In genomic region chr14:20347441-20347990, GRCm38 (mm10) we compare ENCODE assay signal across 7 mouse cellular contexts. TPM values are rescaled to one million over a fixed set of nuclear protein-coding genes. Genes with fewer than 3 reads are reported as not detected.
DNase-seq lines count a peak whose midpoint lies in the region; ATAC-seq and TF ChIP-seq lines count a peak whose summit lies in the region.

No protein-coding gene starts in this region.

- no peak for DNase-seq in neural tube, embryonic 11.5 days (ENCODE audit: low spot score)
- no peak for DNase-seq in neural tube, embryonic 10.5 days (ENCODE audit: extremely low spot score, low spot score)
- no peak for DNase-seq in T-cell, adult 2 months (ENCODE audit: low spot score)
- no peak for DNase-seq in gastrocnemius, postnatal 25 days

- 6% methylated on average over 15 of the region's 15 CpGs for WGBS in neural tube, embryonic 11.5 days
- WGBS in intestine, postnatal 0 days = 2% methylated on average over 15 of the region's 15 CpGs
- WGBS in neural tube, embryonic 13.5 days = 4% methylated on average over 15 of the region's 15 CpGs

- H3K4me3 ChIP-seq in neural tube, embryonic 11.5 days (ENCODE audit: low read depth, low read length) = peak overlapping the region; percentile 84
- H3K4me3 ChIP-seq in erythroblast, embryonic 14.5 days (replicated peaks) = peak overlapping the region; percentile 97
- H3K4me3 ChIP-seq in intestine, postnatal 0 days (ENCODE audit: low read depth, low read length) = peak overlapping the region; percentile 62
- H3K4me3 ChIP-seq in neural tube, embryonic 13.5 days = peak overlapping the region; percentile 74

- peak overlapping the region; percentile 95 for H3K9ac ChIP-seq in neural tube, embryonic 11.5 days (ENCODE audit: low read length)
- peak overlapping the region; percentile 88 for H3K9ac ChIP-seq in intestine, postnatal 0 days (ENCODE audit: low read depth, low read length)
- H3K9ac ChIP-seq in neural tube, embryonic 13.5 days = peak overlapping the region; percentile 87

- peaks cover 5% of the 10 kb centered on the region; the same call in 1 of the 2 replicates for H3K36me3 ChIP-seq in neural tube, embryonic 11.5 days (ENCODE audit: control insufficient read depth, insufficient read depth, low read length)
- H3K36me3 ChIP-seq in erythroblast, embryonic 14.5 days (ENCODE audit: control insufficient read depth) = peaks cover 33% of the 10 kb centered on the region
- H3K36me3 ChIP-seq in intestine, postnatal 0 days (ENCODE audit: control insufficient read depth, insufficient read depth) = peaks cover 21% of the 10 kb centered on the region
- H3K36me3 ChIP-seq in neural tube, embryonic 13.5 days = peaks cover 36% of the 10 kb centered on the region

- peak; percentile 27 for ATAC-seq in neural tube, embryonic 11.5 days (ENCODE audit: insufficient read depth, low FRiP score, low TSS enrichment)
- ATAC-seq in intestine, postnatal 0 days = peak; percentile 60
- ATAC-seq in neural tube, embryonic 13.5 days (ENCODE audit: low read depth) = peak; percentile 83

- no peaks in the 10 kb centered on the region for H3K27me3 ChIP-seq in neural tube, embryonic 11.5 days (ENCODE audit: control insufficient read depth, insufficient read depth, low read length)
- no peaks in the 10 kb centered on the region for H3K27me3 ChIP-seq in erythroblast, embryonic 14.5 days (ENCODE audit: control insufficient read depth)
- no peaks in the 10 kb centered on the region for H3K27me3 ChIP-seq in intestine, postnatal 0 days (replicated peaks; ENCODE audit: control insufficient read depth, insufficient read depth, low read length)
- H3K27me3 ChIP-seq in neural tube, embryonic 13.5 days = no peaks in the 10 kb centered on the region

- H3K27ac ChIP-seq in neural tube, embryonic 11.5 days (ENCODE audit: low read depth, low read length) = no peak overlapping the region
- peak overlapping the region; percentile 94 for H3K27ac ChIP-seq in intestine, postnatal 0 days (ENCODE audit: low read depth, low read length)
- peak overlapping the region; percentile 94 for H3K27ac ChIP-seq in neural tube, embryonic 13.5 days (replicated peaks)

- TF ChIP-seq CTCF in intestine, postnatal 0 days (IDR thresholded peaks at IDR 0.05; ENCODE audit: low read depth) = no peak

- H3K9me3 ChIP-seq in neural tube, embryonic 11.5 days (ENCODE audit: control insufficient read depth, low read length) = no peaks in the 10 kb centered on the region
- no peaks in the 10 kb centered on the region for H3K9me3 ChIP-seq in erythroblast, embryonic 14.5 days (ENCODE audit: control insufficient read depth, low read length)
- no peaks in the 10 kb centered on the region for H3K9me3 ChIP-seq in intestine, postnatal 0 days (ENCODE audit: control insufficient read depth)
- H3K9me3 ChIP-seq in neural tube, embryonic 13.5 days = no peaks in the 10 kb centered on the region

- peaks cover 2% of the 10 kb centered on the region; the same call in 1 of the 2 replicates for H3K4me1 ChIP-seq in neural tube, embryonic 11.5 days (ENCODE audit: control insufficient read depth, insufficient read depth, low read length)
- peaks cover 37% of the 10 kb centered on the region for H3K4me1 ChIP-seq in erythroblast, embryonic 14.5 days (ENCODE audit: control insufficient read depth)
- no peaks in the 10 kb centered on the region; the same call in 1 of the 2 replicates for H3K4me1 ChIP-seq in intestine, postnatal 0 days (replicated peaks; ENCODE audit: control insufficient read depth, insufficient read depth, low read length)
- H3K4me1 ChIP-seq in neural tube, embryonic 13.5 days (replicated peaks) = peaks cover 30% of the 10 kb centered on the region

- peak overlapping the region; percentile 76 for H3K4me2 ChIP-seq in neural tube, embryonic 11.5 days (ENCODE audit: low read depth)
- H3K4me2 ChIP-seq in intestine, postnatal 0 days (replicated peaks; ENCODE audit: low read depth) = peak overlapping the region; percentile 79
- H3K4me2 ChIP-seq in neural tube, embryonic 13.5 days = peak overlapping the region; percentile 82

RNA-seq across cellular contexts. Expression of gene Ecd, which starts 0.4 kb away (rescaled TPM):
- 68.5 and 71.6 TPM in 2 replicates for polyA plus RNA-seq in neural tube, embryonic 11.5 days (2014; fragmentation: Nextera tagmentation; extraction: Ambion mirVana)
- polyA plus RNA-seq in erythroblast, embryonic 14.5 days (2012) = 1.2 and 2.3 TPM in 2 replicates
- polyA plus RNA-seq in intestine, postnatal 0 days (2015; fragmentation: Nextera tagmentation; extraction: Ambion mirVana) = 13.5 and 15.5 TPM in 2 replicates
- 53.7 and 59.7 TPM in 2 replicates for polyA plus RNA-seq in neural tube, embryonic 13.5 days (2015; fragmentation: Nextera tagmentation; extraction: Ambion mirVana)
- total RNA-seq in gastrocnemius, postnatal 25 days (2021) = 10 to 100 TPM; 27.0 to 28.3 TPM

RNA-seq across cellular contexts. Expression of gene Fam149b, which starts 0.4 kb away (rescaled TPM):
- polyA plus RNA-seq in neural tube, embryonic 11.5 days (2014; fragmentation: Nextera tagmentation; extraction: Ambion mirVana) = 53.1 and 55.7 TPM in 2 replicates
- 1.1 TPM in 2 replicates for polyA plus RNA-seq in erythroblast, embryonic 14.5 days (2012)
- polyA plus RNA-seq in intestine, postnatal 0 days (2015; fragmentation: Nextera tagmentation; extraction: Ambion mirVana) = 12.8 and 13.2 TPM in 2 replicates
- 45.4 and 48.2 TPM in 2 replicates for polyA plus RNA-seq in neural tube, embryonic 13.5 days (2015; fragmentation: Nextera tagmentation; extraction: Ambion mirVana)
- 10 to 100 TPM; 19.7 to 20.8 TPM for total RNA-seq in gastrocnemius, postnatal 25 days (2021)

RNA-seq across cellular contexts. Expression of gene Dnajc9, which starts 41.2 kb away (rescaled TPM):
- 236 and 245 TPM in 2 replicates for polyA plus RNA-seq in neural tube, embryonic 11.5 days (2014; fragmentation: Nextera tagmentation; extraction: Ambion mirVana)
- 24.7 and 28.2 TPM in 2 replicates for polyA plus RNA-seq in erythroblast, embryonic 14.5 days (2012)
- polyA plus RNA-seq in intestine, postnatal 0 days (2015; fragmentation: Nextera tagmentation; extraction: Ambion mirVana) = 39.3 and 41.5 TPM in 2 replicates
- 109 and 122 TPM in 2 replicates for polyA plus RNA-seq in neural tube, embryonic 13.5 days (2015; fragmentation: Nextera tagmentation; extraction: Ambion mirVana)
- total RNA-seq in gastrocnemius, postnatal 25 days (2021) = 1 to 10 TPM; 9.1 to 9.3 TPM

RNA-seq across cellular contexts. Expression of gene Mrps16, which starts 45.9 kb away (rescaled TPM):
- 75.0 and 75.6 TPM in 2 replicates for polyA plus RNA-seq in neural tube, embryonic 11.5 days (2014; fragmentation: Nextera tagmentation; extraction: Ambion mirVana)
- 1.8 and 2.8 TPM in 2 replicates for polyA plus RNA-seq in erythroblast, embryonic 14.5 days (2012)
- polyA plus RNA-seq in intestine, postnatal 0 days (2015; fragmentation: Nextera tagmentation; extraction: Ambion mirVana) = 78.3 and 80.4 TPM in 2 replicates
- 67.1 and 70.1 TPM in 2 replicates for polyA plus RNA-seq in neural tube, embryonic 13.5 days (2015; fragmentation: Nextera tagmentation; extraction: Ambion mirVana)
- 10 to 100 TPM; 39.9 to 48.4 TPM for total RNA-seq in gastrocnemius, postnatal 25 days (2021)

RNA-seq across cellular contexts. Expression of gene Nudt13, which starts 53.0 kb away (rescaled TPM):
- polyA plus RNA-seq in neural tube, embryonic 11.5 days (2014; fragmentation: Nextera tagmentation; extraction: Ambion mirVana) = 6.2 and 8.1 TPM in 2 replicates
- polyA plus RNA-seq in erythroblast, embryonic 14.5 days (2012) = 0.10 and 0.13 TPM in 2 replicates
- 7.4 and 10.5 TPM in 2 replicates for polyA plus RNA-seq in intestine, postnatal 0 days (2015; fragmentation: Nextera tagmentation; extraction: Ambion mirVana)
- polyA plus RNA-seq in neural tube, embryonic 13.5 days (2015; fragmentation: Nextera tagmentation; extraction: Ambion mirVana) = 10.5 and 13.0 TPM in 2 replicates
- total RNA-seq in gastrocnemius, postnatal 25 days (2021) = 10 to 100 TPM; 32.5 to 33.7 TPM

Comparison
In these comparisons a context has a peak if more than half of its experiments do, and no peak if none do; other contexts are left out.
1. ATAC-seq: peak in every context shown above with its lines; median percentile 83 in neural tube, embryonic 13.5 days; 60 in intestine, postnatal 0 days; 27 in neural tube, embryonic 11.5 days.